Mouse (Mus musculus) erythroblast, adult 5-6 weeks (primary cell): ENCODE results near the gene Fxyd4. TPM values are rescaled to one million over a fixed set of nuclear protein-coding genes. Genes with fewer than 3 reads are reported as not detected.

Experiments
- ATAC-seq: replicated peaks from 2 replicates; pipeline ENCODE4 v1.8.0; 2016; ENCODE audit warnings: moderate number of reproducible peaks, mild to moderate bottlenecking, moderate TSS enrichment, inconsistent platforms; ENCODE audit not compliant: poor library complexity, low FRiP score, severe bottlenecking
- total RNA-seq, 2 experiments: library from RNA; stranded (forward) in 1 of 2; stranded (reverse) in 1 of 2; fragments of 150-400 nt in 1 of 2; fragments of 200-764, 138-1000 nt in 1 of 2; gene quantifications; 2 replicates each; pipeline versions ENCODE4 v1.2.3 to v1.2.4; 2015 to 2017; ENCODE audit warnings: low replicate concordance in 2 of 2

Fxyd4 gene
- total RNA-seq, 2 experiments from 2014 or later, result not detected

- peak; percentile 90 for ATAC-seq
Measured at GRCm38 (mm10) chr6:117900126-117901080, 37.1 kb downstream of the Fxyd4 start, which contains the start of gene Hnrnpf. TSS of gene Hnrnpf (plus strand) at chr6:117900324.

DNA sequence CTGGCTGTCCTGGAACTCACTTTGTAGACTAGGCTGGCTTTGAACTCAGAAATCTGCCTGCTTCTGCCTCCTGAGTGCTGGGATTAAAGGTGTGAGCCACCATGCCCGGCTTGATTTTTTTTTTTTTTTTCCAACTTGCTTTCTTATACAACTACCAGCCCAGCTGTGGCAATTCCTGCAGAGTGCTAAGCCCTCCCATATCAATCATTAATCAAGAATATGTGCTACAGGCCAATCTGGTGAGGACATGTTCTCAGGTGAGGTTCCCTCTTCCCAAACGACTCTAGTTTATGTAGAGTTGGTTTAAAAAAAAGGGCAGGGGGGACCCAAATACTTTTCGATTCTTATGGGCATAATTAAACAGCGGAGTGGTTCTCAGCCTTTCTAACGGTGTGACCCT is 39.7 kb downstream of the Fxyd4 start:
- ATAC-seq, result no peak

GRCm38 (mm10) chr6:117893435-117893834 is 44.1 kb downstream of the Fxyd4 start:
- no peak for ATAC-seq

DNA sequence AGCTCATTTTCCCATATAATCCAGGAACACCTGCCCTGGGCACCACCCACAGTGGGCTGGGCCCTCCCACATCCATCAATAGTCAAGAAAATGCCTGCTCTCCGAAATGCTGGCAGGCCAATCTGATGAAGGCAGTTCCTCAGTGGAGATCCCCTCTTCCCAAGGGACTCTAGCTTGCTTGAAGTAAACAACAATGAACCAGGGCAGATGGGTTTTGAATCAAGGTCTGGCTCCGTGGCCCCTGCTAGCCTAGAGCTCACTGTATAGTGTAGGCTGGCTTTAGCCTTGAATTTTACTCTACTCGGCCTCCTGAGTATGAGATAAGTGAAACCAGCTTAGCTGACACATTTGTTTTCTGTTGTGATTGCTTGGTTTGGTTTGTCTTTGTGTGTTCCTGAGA is 45.1 kb downstream of the Fxyd4 start:
- ATAC-seq, result no peak

- no peak for ATAC-seq
Measured at GRCm38 (mm10) chr6:117891369-117892160, 45.9 kb downstream of the Fxyd4 start.

DNA sequence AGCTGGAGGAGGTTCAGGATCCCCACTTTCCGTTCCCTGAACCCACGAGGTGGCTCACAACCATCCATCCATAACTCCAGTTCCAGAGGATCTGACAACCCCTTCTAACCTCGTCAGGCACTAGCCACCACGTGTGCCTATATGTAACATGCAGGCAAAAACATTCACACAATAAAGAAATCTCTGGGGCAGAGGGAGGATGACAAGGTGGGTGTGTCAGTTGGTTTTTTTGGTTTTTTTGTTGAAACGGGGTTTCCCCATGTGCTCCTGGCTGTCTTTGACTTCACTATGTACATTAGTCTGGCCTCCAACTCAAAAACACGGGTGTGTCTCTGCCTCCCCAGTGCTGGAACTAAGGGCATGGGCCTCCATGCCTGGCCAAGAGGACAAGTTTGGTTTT is 47.2 kb downstream of the Fxyd4 start:
- no peak for ATAC-seq

DNA sequence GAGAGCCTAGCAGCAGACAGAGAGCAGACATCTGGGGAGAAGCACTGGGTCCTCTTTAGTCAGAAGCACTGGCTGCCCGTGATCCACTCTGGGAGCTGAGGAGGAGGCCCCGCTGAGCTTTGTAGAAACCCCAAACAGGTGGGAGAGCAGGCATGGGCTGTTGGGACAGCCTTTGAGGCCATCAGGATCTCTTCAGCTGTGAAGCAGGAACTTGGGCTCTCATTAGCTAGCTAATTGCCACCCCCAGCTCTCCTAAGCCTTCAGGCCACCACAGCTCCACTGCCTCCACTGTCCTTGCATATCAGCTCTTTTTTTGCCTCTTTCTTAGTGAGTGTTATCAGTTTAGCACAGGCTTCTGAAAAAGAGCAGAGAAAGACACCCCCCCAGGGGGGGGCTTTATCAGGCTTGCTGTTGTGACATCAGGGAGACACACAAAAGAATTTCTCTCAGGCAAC is 48.8 kb downstream of the Fxyd4 start:
- peak; percentile 77 for ATAC-seq

DNA sequence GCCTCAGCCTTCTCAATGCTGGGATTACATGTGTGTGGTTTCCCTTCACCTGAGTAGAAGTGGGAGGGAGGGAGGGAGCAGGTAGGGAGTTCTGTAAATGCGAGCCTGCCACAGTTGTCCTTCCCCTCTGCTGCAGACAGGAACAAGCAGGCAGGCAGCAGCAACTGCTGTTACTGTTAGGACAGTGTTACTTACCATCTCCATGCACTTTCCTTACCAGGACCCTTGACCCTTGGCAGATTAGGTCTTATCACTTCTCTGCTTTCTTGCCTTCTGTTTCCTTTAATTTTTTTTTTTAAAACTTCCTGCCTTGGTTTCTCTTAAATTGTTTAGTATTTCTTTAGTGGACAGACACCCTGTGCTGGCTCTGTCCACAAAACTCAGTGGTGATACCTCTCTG is 49.5 kb downstream of the Fxyd4 start:
- 0 out of 2 replicates have a peak, but pooled peaks have one; percentile 9 for ATAC-seq

DNA sequence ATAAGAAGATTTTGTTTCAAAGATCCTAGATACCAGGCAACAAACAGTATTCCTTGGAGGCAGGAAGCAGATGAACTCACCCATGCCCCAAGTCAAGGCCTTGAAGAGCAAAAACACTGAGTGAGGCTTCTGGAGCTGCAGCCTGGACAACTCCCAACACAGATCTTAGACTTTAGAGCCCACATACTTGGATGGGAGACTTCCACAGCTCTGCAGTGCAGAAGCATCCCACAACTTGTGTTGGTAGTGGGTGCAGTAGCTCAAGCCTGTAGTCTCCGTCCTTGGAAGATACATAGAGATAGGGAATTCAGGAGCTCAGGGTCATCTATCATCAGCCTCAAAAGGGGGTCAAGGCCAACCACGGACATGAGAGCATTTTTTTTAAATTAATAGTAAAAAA is 51.5 kb downstream of the Fxyd4 start:
- no peak for ATAC-seq

Other genes with a start within 250 kb of the Fxyd4 start
- gene Zfp637, start 96.5 kb downstream of the Fxyd4 start, total RNA-seq (2015; ENCODE audit: low replicate concordance), result 2.7 and 6.7 TPM in 2 replicates
- 4.6 and 16.9 TPM in 2 replicates for gene Zfp637, start 96.5 kb downstream of the Fxyd4 start, total RNA-seq (2017; ENCODE audit: low replicate concordance)
- not detected in 2 replicates for gene Zfp239, start 75.6 kb downstream of the Fxyd4 start, total RNA-seq (2015; ENCODE audit: low replicate concordance)
- gene Zfp239, start 75.6 kb downstream of the Fxyd4 start, total RNA-seq (2017; ENCODE audit: low replicate concordance), result 0.77 and 0.98 TPM in 2 replicates
- 169 and 187 TPM in 2 replicates for gene Hnrnpf, start 37.4 kb downstream of the Fxyd4 start, total RNA-seq (2015; ENCODE audit: low replicate concordance)
- 279 and 303 TPM in 2 replicates for gene Hnrnpf, start 37.4 kb downstream of the Fxyd4 start, total RNA-seq (2017; ENCODE audit: low replicate concordance)
- not detected in 2 replicates for gene Rasgef1a, start 73.7 kb upstream of the Fxyd4 start, total RNA-seq (2015; ENCODE audit: low replicate concordance)
- 0.09 TPM in 1 of 2 replicates, not detected in the other for gene Rasgef1a, start 73.7 kb upstream of the Fxyd4 start, total RNA-seq (2017; ENCODE audit: low replicate concordance)
- 37.6 and 63.2 TPM in 2 replicates for gene Csgalnact2, start 201.4 kb upstream of the Fxyd4 start, total RNA-seq (2015; ENCODE audit: low replicate concordance)
- gene Csgalnact2, start 201.4 kb upstream of the Fxyd4 start, total RNA-seq (2017; ENCODE audit: low replicate concordance), result 42.8 and 43.2 TPM in 2 replicates